Mouse (Mus musculus) small intestine, adult 2 months (tissue): ENCODE data around the gene Riok1. TPM values are rescaled to one million over a fixed set of nuclear protein-coding genes. Genes with fewer than 3 reads are reported as not detected.

Experiments
- H3K27ac ChIP-seq: fragments of 200-500 bp; 2 replicates; pipeline ENCODE4 v1.5.1; 2012; ENCODE audit warnings: low read depth, low read length, control low read depth, inconsistent platforms; ENCODE audit not compliant: insufficient read depth
- H3K27me3 ChIP-seq: fragments of 200-500 bp; 2 replicates; pipeline ENCODE4 v1.6.1; 2012; ENCODE audit warnings: mild to moderate bottlenecking, moderate library complexity, low read length, inconsistent platforms; ENCODE audit not compliant: control insufficient read depth, insufficient read depth
- H3K36me3 ChIP-seq: fragments of 200-500 bp; 2 replicates; pipeline ENCODE4 v1.6.1; 2012; ENCODE audit warnings: mild to moderate bottlenecking, low read length, control low read depth, inconsistent platforms; ENCODE audit not compliant: control insufficient read depth, insufficient read depth
- H3K4me1 ChIP-seq: fragments of 200-500 bp; 2 replicates; pipeline ENCODE4 v1.6.1; 2012; ENCODE audit warnings: low read length, inconsistent platforms, mixed read lengths; ENCODE audit not compliant: control insufficient read depth, insufficient read depth, insufficient read length
- H3K4me3 ChIP-seq: fragments of 200-500 bp; 2 replicates; pipeline ENCODE4 v1.5.1; 2012; ENCODE audit warnings: low read depth, mild to moderate bottlenecking, control low read depth, inconsistent platforms, low read length, moderate library complexity
- CTCF ChIP-seq: fragments of 200-500 bp; IDR thresholded peaks from 2 replicates; pipeline ENCODE4 v1.5.1; 2012; ENCODE audit warnings: low read depth, mild to moderate bottlenecking, control low read depth, inconsistent platforms, low read length, moderate library complexity, mixed read lengths; ENCODE audit not compliant: insufficient replicate concordance, insufficient read length; ENCODE audit errors: extremely low read depth
- POLR2A ChIP-seq: fragments of 200-500 bp; IDR thresholded peaks from 2 replicates; pipeline ENCODE4 v1.6.1; 2012; ENCODE audit warnings: low read depth, mild to moderate bottlenecking, control low read depth, inconsistent platforms, low read length, moderate library complexity
- WGBS: fragments of 180-500 bp; shearing (Covaris S2); methylation state at CpG from one replicate; pipeline ENCODE4 v1.1.7; 2018; 5-methylcytosine and 5-hydroxymethylcytosine counted together
- polyA plus RNA-seq: library from polyadenylated mRNA; depleted of rRNA; stranded (reverse); fragments of >200 nt; gene quantifications from 2 replicates; pipeline ENCODE4 v1.2.3, GENCODE M21; 2012

Gene Riok1
- polyA plus RNA-seq, 1 experiment = 7.3 TPM

GRCm38 (mm10) chr13:38027618-38028248 is 9.1 kb upstream of the Riok1 start:
- H3K27ac ChIP-seq = no peak overlapping the region
- H3K4me1 ChIP-seq = no peaks in the 10 kb centered on the region
- H3K36me3 ChIP-seq = no peaks in the 10 kb centered on the region
- WGBS = 66% methylated on average over 6 of the region's 6 CpGs
- no peak overlapping the region for H3K4me3 ChIP-seq
- TF ChIP-seq POLR2A (no peak), CTCF (no peak)
- H3K27me3 ChIP-seq = no peaks in the 10 kb centered on the region

GRCm38 (mm10) chr13:38028407-38028806 is 8.4 kb upstream of the Riok1 start:
- 71% methylated on average over 4 of the region's 4 CpGs for WGBS
- no peak overlapping the region for H3K27ac ChIP-seq
- no peaks in the 10 kb centered on the region for H3K4me1 ChIP-seq
- TF ChIP-seq POLR2A (no peak), CTCF (no peak)
- H3K36me3 ChIP-seq = no peaks in the 10 kb centered on the region
- no peak overlapping the region for H3K4me3 ChIP-seq
- no peaks in the 10 kb centered on the region for H3K27me3 ChIP-seq

GRCm38 (mm10) chr13:38037044-38037687 is 371 bp downstream of the Riok1 start, which contains the start of gene Cage1:
Cage1 (minus strand) TSS chr13:38037069.
- no peaks in the 10 kb centered on the region for H3K27me3 ChIP-seq
- H3K27ac ChIP-seq = peak within 1 kb of the TSS; percentile 45
- TF ChIP-seq CTCF = no peak
- peak; percentile 56 for TF ChIP-seq POLR2A
- WGBS = 0% methylated on average over 47 of the region's 47 CpGs
- peaks cover 13% of the 10 kb centered on the region for H3K36me3 ChIP-seq
- H3K4me3 ChIP-seq = peak within 1 kb of the TSS; percentile 74
- peaks cover 2% of the 10 kb centered on the region; the same call in 1 of the 2 replicates for H3K4me1 ChIP-seq

GRCm38 (mm10) chr13:38037811-38038210 is 1.0 kb downstream of the Riok1 start:
- H3K4me3 ChIP-seq = peak overlapping the region; percentile 74
- no peaks in the 10 kb centered on the region for H3K27me3 ChIP-seq
- no peak for TF ChIP-seq POLR2A
- no peak for TF ChIP-seq CTCF
- no peak overlapping the region for H3K27ac ChIP-seq
- peaks cover 17% of the 10 kb centered on the region for H3K36me3 ChIP-seq
- WGBS = 23% methylated on average over 12 of the region's 12 CpGs
- H3K4me1 ChIP-seq = peaks cover 2% of the 10 kb centered on the region; the same call in 1 of the 2 replicates

GRCm38 (mm10) chr13:38049888-38050287 is 13.1 kb downstream of the Riok1 start:
- no peaks in the 10 kb centered on the region for H3K27me3 ChIP-seq
- H3K4me3 ChIP-seq = no peak overlapping the region
- H3K4me1 ChIP-seq = no peaks in the 10 kb centered on the region
- WGBS = 68% methylated on average over 3 of the region's 3 CpGs
- H3K36me3 ChIP-seq = peaks cover 75% of the 10 kb centered on the region
- H3K27ac ChIP-seq = no peak overlapping the region
- TF ChIP-seq CTCF (no peak), POLR2A (no peak)

- Histone ChIP-seq H3K36me3 (peaks cover 35% of the 10 kb centered on the region), H3K4me3 (no peak overlapping the region), H3K27ac (no peak overlapping the region), H3K4me1 (no peaks in the 10 kb centered on the region), H3K27me3 (no peaks in the 10 kb centered on the region)
- no peak for TF ChIP-seq CTCF
- TF ChIP-seq POLR2A = no peak
- WGBS = 87% methylated on average over 11 of the region's 11 CpGs
Observed at GRCm38 (mm10) chr13:38062678-38063077, 25.9 kb downstream of the Riok1 start.

GRCm38 (mm10) chr13:38064854-38065663 is 28.3 kb downstream of the Riok1 start:
- TF ChIP-seq POLR2A = no peak
- TF ChIP-seq CTCF = peak; percentile 62; the same call in 1 of the 2 replicates
- no peak overlapping the region for H3K4me3 ChIP-seq
- H3K4me1 ChIP-seq = no peaks in the 10 kb centered on the region
- H3K27me3 ChIP-seq = no peaks in the 10 kb centered on the region
- WGBS = 68% methylated on average over 11 of the region's 11 CpGs
- H3K36me3 ChIP-seq = peaks cover 16% of the 10 kb centered on the region
- H3K27ac ChIP-seq = no peak overlapping the region
